Mouse (Mus musculus) G1E (cell line): Measurements from ENCODE around the gene Iars2. TPM values are rescaled to one million over a fixed set of nuclear protein-coding genes. Genes with fewer than 3 reads are reported as not detected.
"Not testable (repeated sequence)": the region's sequence is repeated elsewhere in the genome, so short reads cannot be mapped to it uniquely, and the experiment has no call there.

Experiments used
- ATAC-seq: 2 replicates; pipeline ENCODE4 v1.8.0; 2016; ENCODE audit warnings: mild to moderate bottlenecking; ENCODE audit not compliant: insufficient number of reproducible peaks, poor library complexity, low FRiP score, severe bottlenecking; ENCODE audit errors: extremely low read depth
- DNase-seq: peaks from one replicate; pipeline ENCODE4 v3.0.0; 2012; ENCODE audit warnings: low spot score
- H3K27me3 ChIP-seq: 2 replicates; pipeline ENCODE4 v1.6.1; 2012; ENCODE audit warnings: mild to moderate bottlenecking, low read length, inconsistent platforms; ENCODE audit not compliant: insufficient read depth
- H3K36me3 ChIP-seq: replicated peaks from 2 replicates; pipeline ENCODE3; 2012; ENCODE audit warnings: mild to moderate bottlenecking, inconsistent platforms
- H3K4me1 ChIP-seq: 2 replicates; pipeline ENCODE4 v1.6.1; 2012; ENCODE audit warnings: low read depth, low read length, inconsistent platforms, mixed read lengths; ENCODE audit not compliant: insufficient read depth
- H3K4me3 ChIP-seq: 2 replicates; pipeline ENCODE4 v1.5.1; 2012; ENCODE audit warnings: low read depth, mild to moderate bottlenecking, inconsistent platforms, low read length, moderate library complexity, mixed read lengths
- H3K9me3 ChIP-seq: replicated peaks from 2 replicates; pipeline ENCODE4 v1.6.1; 2012; ENCODE audit warnings: inconsistent platforms
- CTCF ChIP-seq: IDR thresholded peaks from 2 replicates; pipeline ENCODE4 v1.5.1; 2012; ENCODE audit warnings: low read depth, low read length, inconsistent platforms, mixed read lengths
- GATA1 ChIP-seq: IDR thresholded peaks from 2 replicates; pipeline ENCODE4 v1.6.1; 2012; ENCODE audit warnings: borderline replicate concordance, low read length, inconsistent platforms, mixed read lengths
- GATA2 ChIP-seq: IDR thresholded peaks from 2 replicates; pipeline ENCODE4 v1.6.1; 2012; ENCODE audit warnings: low read depth, low read length, inconsistent platforms, borderline replicate concordance
- POLR2AphosphoS5 ChIP-seq: IDR thresholded peaks from 2 replicates; pipeline ENCODE4 v1.6.1; 2012; ENCODE audit warnings: low read depth, low read length, inconsistent platforms; ENCODE audit not compliant: insufficient replicate concordance
- TAL1 ChIP-seq: conservative IDR thresholded peaks from 2 replicates; pipeline ENCODE4 v1.6.1; 2012; ENCODE audit warnings: low read depth, low read length, inconsistent platforms, mixed read lengths
- polyA plus RNA-seq: library from polyadenylated mRNA; stranded (reverse); fragments of >175 nt; gene quantifications from 2 replicates; pipeline ENCODE4 v1.2.3, GENCODE M21; 2012
- total RNA-seq, 2 experiments: library from RNA; stranded (forward) in 1 of 2; stranded (reverse) in 1 of 2; fragments of 200-1000 nt in 1 of 2; fragments of >200 nt in 1 of 2; fragmentation: Nextera tagmentation in 1 of 2; gene quantifications; 2 replicates each; pipeline ENCODE4 v1.2.3; 2014 to 2017

Gene Iars2
- total and polyA plus RNA-seq, 3 experiments = 8.5 to 54.6 (median 45.3) TPM

DNA sequence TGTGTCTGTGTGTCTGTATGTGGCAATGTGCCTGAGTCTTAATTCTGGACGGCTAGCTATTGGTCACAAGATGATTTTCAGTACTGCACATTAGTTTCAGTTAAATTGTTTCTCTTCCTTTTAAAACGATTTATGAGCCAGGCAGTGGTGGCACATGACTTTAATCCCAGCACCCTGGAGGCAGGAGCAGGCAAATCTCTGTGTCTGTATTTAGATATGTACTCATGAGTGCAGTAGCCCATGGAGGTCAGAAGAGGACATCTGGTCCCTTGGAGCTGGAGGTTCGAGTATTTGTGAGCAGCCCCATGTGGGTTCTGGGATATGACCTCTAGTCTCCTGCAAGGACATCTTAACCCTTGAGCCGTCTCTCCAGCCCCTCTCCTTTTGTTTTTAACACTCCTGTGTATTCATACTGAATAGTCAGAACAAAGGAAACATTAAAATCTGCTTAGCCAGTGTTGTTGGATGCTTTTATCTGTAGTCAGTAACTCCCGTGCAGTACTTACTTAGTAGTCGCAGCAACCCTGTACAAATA is 6.1 kb upstream of the Iars2 start:
- Histone ChIP-seq H3K9me3 (no peaks in the 10 kb centered on the region), H3K4me3 (no peak overlapping the region), H3K27me3 (no peaks in the 10 kb centered on the region), H3K36me3 (peaks cover 20% of the 10 kb centered on the region), H3K4me1 (peaks cover 34% of the 10 kb centered on the region)
- ATAC-seq (no peak), DNase-seq (no peak)
- TF ChIP-seq GATA1 (no peak), CTCF (no peak), POLR2AphosphoS5 (no peak), TAL1 (no peak), GATA2 (no peak)

DNA sequence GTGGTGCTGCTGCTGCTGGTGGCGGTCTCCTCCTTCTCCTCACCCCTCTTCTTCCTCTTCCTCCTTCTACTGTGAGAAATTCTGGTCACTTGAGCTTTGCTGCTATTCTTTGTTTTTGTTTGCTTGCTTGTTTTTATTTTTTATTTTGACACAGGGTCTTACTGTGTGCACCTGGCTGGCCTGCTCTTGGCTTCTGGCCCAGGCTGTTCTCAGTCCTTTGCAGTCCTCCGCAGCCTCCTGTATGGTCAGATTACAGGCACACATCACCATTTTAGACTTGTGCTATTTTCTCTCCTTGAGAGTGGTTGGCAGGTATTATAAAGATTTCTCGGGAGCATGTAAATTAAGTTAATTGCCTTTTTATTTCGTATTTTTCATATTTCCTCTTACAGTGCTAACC is 4.9 kb upstream of the Iars2 start:
- no peak for DNase-seq

DNA sequence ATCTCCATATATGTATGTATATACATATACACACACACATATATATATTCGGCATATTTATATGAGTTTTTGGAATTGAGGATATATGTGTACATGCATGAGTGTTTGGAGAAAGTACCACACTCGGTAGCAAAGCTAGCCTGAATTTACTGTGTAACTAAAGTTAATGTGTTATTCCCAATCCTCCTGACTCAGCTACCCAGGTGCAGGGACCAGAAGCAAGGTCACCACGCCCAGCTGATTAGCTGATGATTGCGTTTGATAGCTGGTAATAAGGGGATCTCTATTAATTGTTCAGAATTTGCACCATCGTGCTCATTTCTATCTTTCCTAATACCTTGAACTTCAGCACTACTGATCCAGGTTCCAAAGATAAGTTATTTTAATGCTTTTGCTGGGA is 4.5 kb upstream of the Iars2 start:
- Histone ChIP-seq H3K4me1 (peaks cover 44% of the 10 kb centered on the region), H3K27me3 (no peaks in the 10 kb centered on the region), H3K9me3 (no peaks in the 10 kb centered on the region), H3K36me3 (peaks cover 11% of the 10 kb centered on the region), H3K4me3 (no peak overlapping the region)
- no peak for TF ChIP-seq CTCF
- no peak for TF ChIP-seq POLR2AphosphoS5
- TF ChIP-seq TAL1 = no peak
- no peak for TF ChIP-seq GATA2
- TF ChIP-seq GATA1 = no peak
- DNase-seq = no peak
- no peak for ATAC-seq

More for the DNA sequence above, 4.9 kb upstream of the Iars2 start:
- Histone ChIP-seq H3K4me1 (peaks cover 44% of the 10 kb centered on the region), H3K36me3 (peaks cover 13% of the 10 kb centered on the region), H3K27me3 (no peaks in the 10 kb centered on the region), H3K9me3 (no peaks in the 10 kb centered on the region), H3K4me3 (no peak overlapping the region)
- TF ChIP-seq GATA1 (no peak), TAL1 (no peak), POLR2AphosphoS5 (no peak), GATA2 (no peak), CTCF (no peak)
- ATAC-seq = no peak

DNA sequence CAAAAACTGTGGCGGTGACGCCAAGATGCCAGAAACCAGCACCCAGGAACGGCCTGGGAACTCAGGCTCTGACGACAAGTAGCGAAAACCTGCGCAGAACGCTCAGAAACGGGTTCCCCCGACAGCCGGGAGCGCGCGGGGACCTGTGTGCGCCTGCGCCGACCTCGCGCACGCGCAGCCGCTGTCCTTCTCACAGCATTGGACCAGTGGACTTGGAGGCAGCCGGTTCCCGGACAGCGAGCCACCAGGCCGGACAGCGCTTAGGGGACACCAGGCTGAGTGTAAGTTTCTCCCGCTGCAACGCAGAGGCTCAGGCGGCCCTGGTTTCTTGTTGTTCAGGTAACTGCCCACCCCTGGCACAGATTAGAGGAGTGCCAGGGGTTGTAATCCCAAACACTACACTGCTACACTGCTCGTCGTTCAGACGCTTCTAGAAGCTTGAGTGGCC is 2.8 kb upstream of the Iars2 start, which contains the start of gene Bpnt1:
Gene Bpnt1 (plus strand): TSS at position 167 of the 448 bp plus-strand sequence.
- peaks cover 9% of the 10 kb centered on the region for H3K36me3 ChIP-seq
- DNase-seq (peak; percentile 85), ATAC-seq (peak; percentile 30)
- no peaks in the 10 kb centered on the region for H3K27me3 ChIP-seq
- H3K4me3 ChIP-seq = peak within 1 kb of the TSS; percentile 74
- H3K4me1 ChIP-seq = peaks cover 46% of the 10 kb centered on the region
- no peak for TF ChIP-seq CTCF
- TF ChIP-seq TAL1 = no peak
- TF ChIP-seq GATA1 = no peak
- TF ChIP-seq GATA2 = no peak
- no peak for TF ChIP-seq POLR2AphosphoS5
- H3K9me3 ChIP-seq = no peaks in the 10 kb centered on the region

DNA sequence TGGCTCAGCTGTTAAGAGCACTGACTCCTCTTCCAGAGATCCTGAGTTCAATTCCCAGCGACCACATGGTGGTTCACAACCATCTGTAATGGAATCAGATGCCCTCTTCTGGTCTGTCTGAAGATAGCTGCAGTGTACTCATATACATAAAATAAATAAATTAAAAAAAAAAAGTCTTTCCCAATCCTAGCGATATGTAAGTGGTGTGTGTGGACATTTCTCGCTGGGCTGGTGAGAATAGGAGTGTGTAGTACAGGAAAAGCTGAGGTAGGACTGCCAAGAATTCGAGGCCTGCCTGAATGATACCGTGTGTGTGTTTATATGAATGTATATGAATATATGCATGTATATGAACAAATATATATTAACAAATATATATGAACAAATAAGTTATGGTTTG is 2.2 kb upstream of the Iars2 start:
- no peaks in the 10 kb centered on the region for H3K27me3 ChIP-seq
- H3K4me1 ChIP-seq = peaks cover 46% of the 10 kb centered on the region
- DNase-seq (no peak), ATAC-seq (no peak)
- peaks cover 15% of the 10 kb centered on the region for H3K36me3 ChIP-seq
- TF ChIP-seq TAL1 (no peak), GATA2 (no peak), GATA1 (no peak), POLR2AphosphoS5 (no peak), CTCF (no peak)
- H3K9me3 ChIP-seq = no peaks in the 10 kb centered on the region
- no peak overlapping the region for H3K4me3 ChIP-seq

DNA sequence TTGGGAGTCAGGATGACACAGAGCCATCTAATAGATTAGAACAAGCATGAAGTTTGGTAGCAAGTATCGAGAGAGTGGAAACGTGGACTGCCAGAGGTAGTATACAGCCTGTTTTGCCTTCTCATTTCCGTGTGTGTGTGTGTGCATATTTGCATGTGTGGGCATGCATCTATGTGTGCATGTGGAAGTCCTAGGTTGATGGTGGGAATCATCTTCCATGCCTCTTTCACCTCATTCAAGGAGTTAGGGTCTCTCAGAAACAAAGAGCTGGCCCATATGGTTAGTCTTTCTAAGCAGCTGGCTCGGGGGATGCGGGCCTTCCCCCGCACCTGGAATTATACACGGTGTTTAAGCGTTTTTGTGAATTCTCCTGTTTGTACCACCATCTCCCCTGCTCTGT is 655 bp upstream of the Iars2 start:
- Histone ChIP-seq H3K4me1 (peaks cover 42% of the 10 kb centered on the region), H3K36me3 (peaks cover 30% of the 10 kb centered on the region), H3K9me3 (no peaks in the 10 kb centered on the region), H3K27me3 (no peaks in the 10 kb centered on the region), H3K4me3 (peak overlapping the region; percentile 99)
- no peak for TF ChIP-seq CTCF
- TF ChIP-seq GATA2 = no peak
- no peak for TF ChIP-seq TAL1
- TF ChIP-seq GATA1 = no peak
- no peak for TF ChIP-seq POLR2AphosphoS5
- DNase-seq (no peak), ATAC-seq (no peak)

DNA sequence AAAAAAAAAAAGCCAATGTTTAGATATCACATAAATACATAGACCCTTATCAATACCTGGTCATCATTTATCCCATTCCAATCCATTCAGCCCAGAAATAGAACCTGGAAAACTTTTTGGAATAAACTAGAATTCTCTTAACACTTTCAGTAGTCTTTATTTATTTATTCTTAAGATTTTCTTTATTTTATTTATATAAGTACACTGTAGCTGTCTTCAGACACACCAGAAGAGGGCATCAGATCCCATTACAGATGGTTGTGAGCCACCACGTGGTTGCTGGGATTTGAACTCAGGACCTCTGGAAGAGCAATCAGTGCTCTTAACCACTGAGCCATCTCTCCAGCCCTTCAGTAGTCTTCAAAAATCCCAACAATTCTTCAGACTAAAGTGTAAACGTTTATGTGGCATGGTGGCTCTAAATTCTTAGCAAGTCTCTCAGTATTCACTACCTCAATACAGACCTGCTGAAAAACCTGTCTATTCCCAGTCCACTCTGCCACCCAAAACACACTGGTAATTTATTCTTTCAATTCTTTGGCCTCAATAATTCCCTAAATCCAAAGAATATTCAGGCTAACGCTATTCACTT is 1.3 kb downstream of the Iars2 start:
- ATAC-seq, H3K4me3 ChIP-seq, DNase-seq, H3K9me3 ChIP-seq, H3K27me3 ChIP-seq: not testable (repeated sequence)
- Histone ChIP-seq H3K4me1 (peaks cover 24% of the 10 kb centered on the region), H3K36me3 (peaks cover 45% of the 10 kb centered on the region)
